In genomic region chr11:53345738-53346137, GRCm38 (mm10) we compare ENCODE assay signal across 24 mouse cellular contexts. TPM values are rescaled to one million over a fixed set of nuclear protein-coding genes. Genes with fewer than 3 reads are reported as not detected.
DNase-seq lines count a peak whose midpoint lies in the region; ATAC-seq and TF ChIP-seq lines count a peak whose summit lies in the region.
"Had no signal": no experiment of that assay in that cellular context is flagged by ENCODE, and none has a peak within 500 bp of the region (broad histone marks: within the 10 kb centered on the region; RNA-seq: fewer than 3 reads in every experiment).

No protein-coding gene starts in this region.

- no peak overlapping the region for H3K9ac ChIP-seq in liver, embryonic 11.5 days (ENCODE audit: low read depth, low read length)
- no peak overlapping the region for H3K9ac ChIP-seq in liver, postnatal 0 days (replicated peaks)
- H3K9ac ChIP-seq: embryonic facial prominence, embryonic 12.5 days; limb, embryonic 15.5 days; midbrain, embryonic 12.5 days; neural tube, embryonic 13.5 days had no signal

- H3K4me2 ChIP-seq in liver, embryonic 11.5 days = peak overlapping the region; percentile 31; the same call in 1 of the 2 replicates
- no peak overlapping the region for H3K4me2 ChIP-seq in liver, postnatal 0 days (ENCODE audit: low read depth, low read length)
- H3K4me2 ChIP-seq: embryonic facial prominence, embryonic 12.5 days; limb, embryonic 15.5 days; midbrain, embryonic 12.5 days; neural tube, embryonic 13.5 days had no signal

- H3K27me3 ChIP-seq in liver, embryonic 11.5 days (replicated peaks; ENCODE audit: control insufficient read depth, insufficient read depth, low read length) = no peaks in the 10 kb centered on the region
- H3K27me3 ChIP-seq in liver, postnatal 0 days (ENCODE audit: insufficient read depth, low read length) = no peaks in the 10 kb centered on the region
- H3K27me3 ChIP-seq: embryonic facial prominence, embryonic 12.5 days; limb, embryonic 15.5 days; midbrain, embryonic 12.5 days; neural tube, embryonic 13.5 days had no signal

- peak; percentile 65 for DNase-seq in heart, adult 11 months
- no peak for DNase-seq in heart, postnatal 14 days
- DNase-seq in liver, embryonic 11.5 days (ENCODE audit: low spot score) = no peak
- DNase-seq in liver, postnatal 0 days = no peak
- peak; percentile 77 for DNase-seq in 416B (ENCODE audit: low read depth)
- DNase-seq in embryo, embryonic 11 days = peak; percentile 20
- DNase-seq in T-cell, adult 2 months (ENCODE audit: low spot score) = no peak
- DNase-seq: adrenal gland, postnatal 25 days; cerebellum, adult 11-12 months; cerebellum, adult 9-11 months; gastrocnemius, adult 2 months; kidney, adult 2 months; lung, postnatal 10 days; right cerebral cortex, postnatal 4 days had no signal

- H3K4me3 ChIP-seq in liver, embryonic 11.5 days (ENCODE audit: low read depth, low read length) = no peak overlapping the region
- no peak overlapping the region for H3K4me3 ChIP-seq in liver, postnatal 0 days (ENCODE audit: low read depth, low read length)
- H3K4me3 ChIP-seq: embryonic facial prominence, embryonic 12.5 days; gastrocnemius, adult 2 months; limb, embryonic 10.5 days; limb, embryonic 15.5 days; midbrain, embryonic 12.5 days; neural tube, embryonic 13.5 days had no signal

- H3K36me3 ChIP-seq in liver, embryonic 11.5 days (ENCODE audit: control insufficient read depth, insufficient read depth, low read length) = no peaks in the 10 kb centered on the region
- no peaks in the 10 kb centered on the region for H3K36me3 ChIP-seq in liver, postnatal 0 days (replicated peaks; ENCODE audit: insufficient read depth, low read length)
- H3K36me3 ChIP-seq: embryonic facial prominence, embryonic 12.5 days; limb, embryonic 10.5 days; limb, embryonic 15.5 days; midbrain, embryonic 12.5 days; neural tube, embryonic 13.5 days had no signal

- H3K4me1 ChIP-seq in liver, embryonic 11.5 days (replicated peaks; ENCODE audit: control insufficient read depth, insufficient read depth, low read length) = peaks cover 8% of the 10 kb centered on the region
- H3K4me1 ChIP-seq in liver, postnatal 0 days (ENCODE audit: insufficient read depth) = peaks cover 2% of the 10 kb centered on the region
- H3K4me1 ChIP-seq: limb, embryonic 15.5 days; midbrain, embryonic 12.5 days had no signal

- no peak for ATAC-seq in liver, embryonic 11.5 days (replicated peaks; ENCODE audit: low FRiP score)
- no peak for ATAC-seq in liver, postnatal 0 days
- ATAC-seq in megakaryocyte-erythroid progenitor cell, adult 5-6 weeks (replicated peaks; ENCODE audit: low FRiP score, low TSS enrichment, poor library complexity, severe bottlenecking) = no peak
- ATAC-seq: forebrain, embryonic 14.5 days; hindbrain, embryonic 16.5 days had no signal

- intact Hi-C loops in heart, postnatal 14 days (cut with DNase I) = no loop called here

- H3K27ac ChIP-seq in liver, embryonic 11.5 days (ENCODE audit: low read depth, low read length) = no peak overlapping the region
- no peak overlapping the region for H3K27ac ChIP-seq in liver, postnatal 0 days (ENCODE audit: low read depth)
- H3K27ac ChIP-seq: embryonic facial prominence, embryonic 12.5 days; gastrocnemius, adult 2 months; kidney, postnatal 0 days; limb, embryonic 10.5 days; limb, embryonic 15.5 days; macrophage; midbrain, embryonic 12.5 days; neural tube, embryonic 13.5 days had no signal

- TF ChIP-seq CTCF in liver, postnatal 0 days (IDR thresholded peaks at IDR 0.05; ENCODE audit: low read depth) = no peak

- TF ChIP-seq EP300 in liver, postnatal 0 days (IDR thresholded peaks at IDR 0.05; ENCODE audit: low read depth) = no peak

- WGBS in liver, embryonic 11.5 days = 17% methylated on average over 2 of the region's 2 CpGs
- WGBS in liver, postnatal 0 days (ENCODE audit: insufficient replicate concordance) = 33% methylated on average over 2 of the region's 2 CpGs

- H3K9me3 ChIP-seq in liver, embryonic 11.5 days (ENCODE audit: control insufficient read depth, low read length) = no peaks in the 10 kb centered on the region
- no peaks in the 10 kb centered on the region for H3K9me3 ChIP-seq in liver, postnatal 0 days (ENCODE audit: low read length)
- H3K9me3 ChIP-seq: embryonic facial prominence, embryonic 12.5 days; limb, embryonic 10.5 days; limb, embryonic 15.5 days; midbrain, embryonic 12.5 days; neural tube, embryonic 13.5 days had no signal

RNA-seq across cellular contexts. Expression of gene Aff4, which starts 4.9 kb away (rescaled TPM):
- total RNA-seq in heart, postnatal 14 days (2021) = 100 to 1,000 TPM in 1 of 2 experiments, 10 to 100 TPM in 1; 97.5 to 109 TPM
- polyA plus RNA-seq in liver, embryonic 11.5 days (2014; fragmentation: Nextera tagmentation; extraction: Ambion mirVana) = 16.5 and 17.3 TPM in 2 replicates
- polyA plus RNA-seq in liver, postnatal 0 days (2015; fragmentation: Nextera tagmentation; extraction: Ambion mirVana) = 9.1 and 12.4 TPM in 2 replicates
- 55.8 and 78.3 TPM in 2 replicates for total RNA-seq in megakaryocyte-erythroid progenitor cell, adult 5-6 weeks (2014; fragmentation: Nextera tagmentation)
- total RNA-seq in megakaryocyte-erythroid progenitor cell, adult 5-6 weeks (2017) = 39.1 and 45.0 TPM in 2 replicates

RNA-seq across cellular contexts. Expression of gene Zcchc10, which starts 21.3 kb away (rescaled TPM):
- total RNA-seq in heart, postnatal 14 days (2021) = 1 to 10 TPM; 6.1 to 7.4 TPM
- polyA plus RNA-seq in liver, embryonic 11.5 days (2014; fragmentation: Nextera tagmentation; extraction: Ambion mirVana) = 36.7 and 37.9 TPM in 2 replicates
- polyA plus RNA-seq in liver, postnatal 0 days (2015; fragmentation: Nextera tagmentation; extraction: Ambion mirVana) = 6.0 and 7.4 TPM in 2 replicates
- total RNA-seq in megakaryocyte-erythroid progenitor cell, adult 5-6 weeks (2014; fragmentation: Nextera tagmentation) = 14.9 and 27.5 TPM in 2 replicates
- total RNA-seq in megakaryocyte-erythroid progenitor cell, adult 5-6 weeks (2017) = 3.8 and 8.7 TPM in 2 replicates

RNA-seq across cellular contexts. Expression of gene Hspa4, which starts 45.5 kb away (rescaled TPM):
- total RNA-seq in heart, postnatal 14 days (2021) = 100 to 1,000 TPM; 117 to 124 TPM
- polyA plus RNA-seq in liver, embryonic 11.5 days (2014; fragmentation: Nextera tagmentation; extraction: Ambion mirVana) = 154 and 166 TPM in 2 replicates
- polyA plus RNA-seq in liver, postnatal 0 days (2015; fragmentation: Nextera tagmentation; extraction: Ambion mirVana) = 37.4 and 41.4 TPM in 2 replicates
- total RNA-seq in megakaryocyte-erythroid progenitor cell, adult 5-6 weeks (2014; fragmentation: Nextera tagmentation) = 114 and 126 TPM in 2 replicates
- total RNA-seq in megakaryocyte-erythroid progenitor cell, adult 5-6 weeks (2017) = 598 and 714 TPM in 2 replicates

Comparison
In these comparisons a context has a peak if more than half of its experiments do, and no peak if none do; other contexts are left out.
1. DNase-seq: peak in heart, adult 11 months (single experiment), 416B (single experiment) and embryo, embryonic 11 days (single experiment); none in heart, postnatal 14 days (0 of 2), liver, embryonic 11.5 days (single experiment), liver, postnatal 0 days (single experiment) and T-cell, adult 2 months (single experiment).